Mouse (Mus musculus) brain, adult 2 months (tissue): Measurements from ENCODE around the gene Trem1.

ENCODE experiments used
- DNase-seq: peaks from one replicate; pipeline ENCODE4 v3.0.0; 2011; ENCODE audit warnings: low read depth, low spot score

The Trem1 gene

GRCm38 (mm10) chr17:48232518-48232917, at the start of gene Trem1:
Trem1 (plus strand) TSS chr17:48232768.
- no peak for DNase-seq

GRCm38 (mm10) chr17:48185252-48185651, 47.3 kb upstream of the Trem1 start:
- DNase-seq = no peak

- DNase-seq = peak; percentile 10
Measured at GRCm38 (mm10) chr17:48192366-48192765, 40.2 kb upstream of the Trem1 start.

- no peak for DNase-seq
Measured at GRCm38 (mm10) chr17:48203086-48203485, 29.5 kb upstream of the Trem1 start.

- DNase-seq = no peak
Measured at GRCm38 (mm10) chr17:48212596-48212995, 20.0 kb upstream of the Trem1 start.

- DNase-seq = no peak
Measured at GRCm38 (mm10) chr17:48213511-48213910, 19.1 kb upstream of the Trem1 start.

- DNase-seq = no peak
Measured at GRCm38 (mm10) chr17:48215429-48215828, 17.1 kb upstream of the Trem1 start.

- no peak for DNase-seq
Measured at GRCm38 (mm10) chr17:48230680-48231079, 1.9 kb upstream of the Trem1 start.

GRCm38 (mm10) chr17:48233789-48234188, 1.2 kb downstream of the Trem1 start:
- DNase-seq = no peak

- DNase-seq = no peak
Measured at GRCm38 (mm10) chr17:48234550-48234949, 2.0 kb downstream of the Trem1 start.

- DNase-seq = no peak
Measured at GRCm38 (mm10) chr17:48235773-48236370, 3.3 kb downstream of the Trem1 start.

- DNase-seq = no peak
Measured at GRCm38 (mm10) chr17:48237621-48238020, 5.1 kb downstream of the Trem1 start.

GRCm38 (mm10) chr17:48247221-48247928, 14.8 kb downstream of the Trem1 start, which contains the start of gene Trem3:
Trem3 (plus strand) TSS chr17:48247777.
- no peak for DNase-seq

- DNase-seq = peak; percentile 47
Measured at GRCm38 (mm10) chr17:48249039-48249438, 16.5 kb downstream of the Trem1 start.

GRCm38 (mm10) chr17:48249501-48249900, 16.9 kb downstream of the Trem1 start:
- no peak for DNase-seq

GRCm38 (mm10) chr17:48250631-48251030, 18.1 kb downstream of the Trem1 start:
- DNase-seq = no peak

- no peak for DNase-seq
Measured at GRCm38 (mm10) chr17:48256575-48256974, 24.0 kb downstream of the Trem1 start.

- no peak for DNase-seq
Measured at GRCm38 (mm10) chr17:48261868-48262267, 29.3 kb downstream of the Trem1 start.

GRCm38 (mm10) chr17:48263741-48264362, 31.3 kb downstream of the Trem1 start, which contains the start of gene Treml4:
Treml4 (plus strand) TSS chr17:48264295.
- DNase-seq = no peak

GRCm38 (mm10) chr17:48264662-48265061, 32.1 kb downstream of the Trem1 start:
- DNase-seq = peak; percentile 28

- no peak for DNase-seq
Measured at GRCm38 (mm10) chr17:48266138-48266537, 33.6 kb downstream of the Trem1 start.

- DNase-seq = no peak
Measured at GRCm38 (mm10) chr17:48266610-48267304, 34.2 kb downstream of the Trem1 start.
